Mouse (Mus musculus) ES-E14 (cell line): ENCODE measurements around the gene Plxna1.

Source experiments
- CHD2 ChIP-seq: IDR thresholded peaks from 2 replicates; pipeline ENCODE4 v1.6.1; 2014; ENCODE audit warnings: mild to moderate bottlenecking, low read depth, low read length, inconsistent platforms
- ZNF384 ChIP-seq: IDR thresholded peaks from 2 replicates; pipeline ENCODE4 v1.6.1; 2012; ENCODE audit warnings: low read depth, low read length, inconsistent platforms

DNA sequence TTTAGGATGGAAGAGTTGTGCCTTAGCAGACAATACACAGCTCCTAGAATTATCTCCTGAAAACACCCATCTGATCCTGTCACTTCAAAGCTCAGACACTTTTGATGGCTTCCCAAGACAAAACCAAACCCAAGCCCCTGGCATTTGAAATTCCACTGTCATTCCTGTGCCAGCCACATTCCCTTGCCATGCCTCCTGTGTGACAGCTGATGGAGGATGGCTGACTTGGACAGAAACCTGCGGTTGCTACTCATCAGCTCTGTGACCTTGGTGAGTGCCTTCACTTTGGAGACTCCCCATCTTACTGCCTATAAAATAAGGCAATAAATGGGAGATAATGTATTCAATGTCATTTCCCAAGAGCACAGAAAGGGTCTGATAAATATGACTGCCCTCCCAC, 37.1 kb upstream of the Plxna1 start:
- TF ChIP-seq CHD2 (no peak), ZNF384 (no peak)
